Mouse (Mus musculus): ENCODE data around the gene Col3a1. TPM values are rescaled to one million over a fixed set of nuclear protein-coding genes. Genes with fewer than 3 reads are reported as not detected.

Col3a1 gene
- polyA plus RNA-seq, 1 experiment from 2014 or later, result 346 TPM

- Histone ChIP-seq H3K9me3 (replicated peaks) (no peaks in the 10 kb centered on the region), H3K36me3 (no peaks in the 10 kb centered on the region), H3K4me2 (peak overlapping the region; percentile 11; the same call in 1 of the 2 replicates), H3K4me3 (replicated peaks) (no peak overlapping the region), H3K27me3 (replicated peaks) (no peaks in the 10 kb centered on the region), H3K27ac (replicated peaks) (no peak overlapping the region), H3K9ac (replicated peaks) (no peak overlapping the region), H3K4me1 (no peaks in the 10 kb centered on the region)
- no peak for ATAC-seq (ENCODE audit: low FRiP score)
- 38% methylated on average over 7 of the region's 7 CpGs for WGBS
These were observed 4.6 kb downstream of the Col3a1 start for GRCm38 (mm10) chr1:45315767-45316528.

- ATAC-seq (ENCODE audit: low FRiP score), result no peak
- H3K36me3 ChIP-seq, result no peaks in the 10 kb centered on the region
- no peak overlapping the region for H3K27ac ChIP-seq (replicated peaks)
- no peak overlapping the region for H3K4me3 ChIP-seq (replicated peaks)
- no peak overlapping the region for H3K4me2 ChIP-seq
- no peaks in the 10 kb centered on the region for H3K4me1 ChIP-seq
- H3K27me3 ChIP-seq (replicated peaks), result no peaks in the 10 kb centered on the region
- H3K9me3 ChIP-seq (replicated peaks), result no peaks in the 10 kb centered on the region
- 90% methylated on average over 1 of the region's 1 CpGs for WGBS
- no peak overlapping the region for H3K9ac ChIP-seq (replicated peaks)
These were observed 6.9 kb downstream of the Col3a1 start for GRCm38 (mm10) chr1:45318241-45318640.

GRCm38 (mm10) chr1:45320861-45321260, 9.5 kb downstream of the Col3a1 start:
- Histone ChIP-seq H3K4me3 (replicated peaks) (no peak overlapping the region), H3K9ac (replicated peaks) (no peak overlapping the region), H3K9me3 (replicated peaks) (no peaks in the 10 kb centered on the region), H3K36me3 (no peaks in the 10 kb centered on the region), H3K4me1 (no peaks in the 10 kb centered on the region), H3K4me2 (no peak overlapping the region), H3K27me3 (replicated peaks) (no peaks in the 10 kb centered on the region), H3K27ac (replicated peaks) (no peak overlapping the region)
- ATAC-seq (ENCODE audit: low FRiP score), result no peak

GRCm38 (mm10) chr1:45329149-45329548, 17.8 kb downstream of the Col3a1 start:
- no peaks in the 10 kb centered on the region for H3K9me3 ChIP-seq (replicated peaks)
- 91% methylated on average over 1 of the region's 1 CpGs for WGBS
- H3K36me3 ChIP-seq, result no peaks in the 10 kb centered on the region
- no peak overlapping the region for H3K27ac ChIP-seq (replicated peaks)
- no peak overlapping the region for H3K4me3 ChIP-seq (replicated peaks)
- no peaks in the 10 kb centered on the region for H3K27me3 ChIP-seq (replicated peaks)
- no peak overlapping the region for H3K4me2 ChIP-seq
- no peak for ATAC-seq (ENCODE audit: low FRiP score)
- H3K9ac ChIP-seq (replicated peaks), result no peak overlapping the region
- no peaks in the 10 kb centered on the region for H3K4me1 ChIP-seq

GRCm38 (mm10) chr1:45355944-45356343, 44.6 kb downstream of the Col3a1 start:
- no peak for ATAC-seq (ENCODE audit: low FRiP score)
- 75% methylated on average over 4 of the region's 4 CpGs for WGBS
- H3K9ac ChIP-seq (replicated peaks), result no peak overlapping the region
- H3K4me1 ChIP-seq, result no peaks in the 10 kb centered on the region
- no peak overlapping the region for H3K4me3 ChIP-seq (replicated peaks)
- H3K4me2 ChIP-seq, result no peak overlapping the region
- no peaks in the 10 kb centered on the region for H3K27me3 ChIP-seq (replicated peaks)
- no peak overlapping the region for H3K27ac ChIP-seq (replicated peaks)
- H3K36me3 ChIP-seq, result no peaks in the 10 kb centered on the region
- no peaks in the 10 kb centered on the region for H3K9me3 ChIP-seq (replicated peaks)

- ATAC-seq (ENCODE audit: low FRiP score), result no peak
- no peak overlapping the region for H3K27ac ChIP-seq (replicated peaks)
- H3K4me1 ChIP-seq, result no peaks in the 10 kb centered on the region
- H3K36me3 ChIP-seq, result no peaks in the 10 kb centered on the region
- no peak overlapping the region for H3K4me2 ChIP-seq
- WGBS, result 67% methylated on average over 1 of the region's 1 CpGs
- H3K27me3 ChIP-seq (replicated peaks), result no peaks in the 10 kb centered on the region
- H3K9ac ChIP-seq (replicated peaks), result no peak overlapping the region
- H3K9me3 ChIP-seq (replicated peaks), result no peaks in the 10 kb centered on the region
- no peak overlapping the region for H3K4me3 ChIP-seq (replicated peaks)
These were observed 46.7 kb downstream of the Col3a1 start for GRCm38 (mm10) chr1:45358020-45358419.

GRCm38 (mm10) chr1:45359147-45359546, 47.8 kb downstream of the Col3a1 start:
- no peak for ATAC-seq (ENCODE audit: low FRiP score)
- Histone ChIP-seq H3K36me3 (no peaks in the 10 kb centered on the region), H3K4me1 (no peaks in the 10 kb centered on the region), H3K27me3 (replicated peaks) (no peaks in the 10 kb centered on the region), H3K9ac (replicated peaks) (no peak overlapping the region), H3K27ac (replicated peaks) (no peak overlapping the region), H3K4me2 (no peak overlapping the region), H3K4me3 (replicated peaks) (no peak overlapping the region), H3K9me3 (replicated peaks) (no peaks in the 10 kb centered on the region)
- WGBS, result 81% methylated on average over 2 of the region's 2 CpGs

- no peaks in the 10 kb centered on the region for H3K36me3 ChIP-seq
- H3K4me3 ChIP-seq (replicated peaks), result no peak overlapping the region
- no peak for ATAC-seq (ENCODE audit: low FRiP score)
- no peaks in the 10 kb centered on the region for H3K9me3 ChIP-seq (replicated peaks)
- H3K4me2 ChIP-seq, result no peak overlapping the region
- WGBS, result 80% methylated on average over 2 of the region's 2 CpGs
- H3K9ac ChIP-seq (replicated peaks), result no peak overlapping the region
- no peaks in the 10 kb centered on the region for H3K4me1 ChIP-seq
- no peak overlapping the region for H3K27ac ChIP-seq (replicated peaks)
- no peaks in the 10 kb centered on the region for H3K27me3 ChIP-seq (replicated peaks)
These were observed 48.3 kb downstream of the Col3a1 start for GRCm38 (mm10) chr1:45359673-45360072.

- ATAC-seq (ENCODE audit: low FRiP score), result no peak
- Histone ChIP-seq H3K9ac (replicated peaks) (no peak overlapping the region), H3K9me3 (replicated peaks) (no peaks in the 10 kb centered on the region), H3K36me3 (no peaks in the 10 kb centered on the region), H3K4me3 (replicated peaks) (no peak overlapping the region), H3K27ac (replicated peaks) (no peak overlapping the region), H3K4me2 (no peak overlapping the region), H3K27me3 (replicated peaks) (no peaks in the 10 kb centered on the region), H3K4me1 (no peaks in the 10 kb centered on the region)
- WGBS, result 99% methylated on average over 2 of the region's 2 CpGs
These were observed 51.9 kb downstream of the Col3a1 start for GRCm38 (mm10) chr1:45363274-45363673.

GRCm38 (mm10) chr1:45365427-45365826, 54.1 kb downstream of the Col3a1 start:
- no peaks in the 10 kb centered on the region for H3K36me3 ChIP-seq
- no peak overlapping the region for H3K4me3 ChIP-seq (replicated peaks)
- H3K4me1 ChIP-seq, result no peaks in the 10 kb centered on the region
- H3K27ac ChIP-seq (replicated peaks), result no peak overlapping the region
- no peaks in the 10 kb centered on the region for H3K9me3 ChIP-seq (replicated peaks)
- no peaks in the 10 kb centered on the region for H3K27me3 ChIP-seq (replicated peaks)
- H3K9ac ChIP-seq (replicated peaks), result no peak overlapping the region
- no peak for ATAC-seq (ENCODE audit: low FRiP score)
- no peak overlapping the region for H3K4me2 ChIP-seq
- 75% methylated on average over 1 of the region's 1 CpGs for WGBS

GRCm38 (mm10) chr1:45379992-45380690, 68.8 kb downstream of the Col3a1 start:
- Histone ChIP-seq H3K27me3 (replicated peaks) (no peaks in the 10 kb centered on the region), H3K4me3 (replicated peaks) (no peak overlapping the region), H3K4me2 (no peak overlapping the region), H3K4me1 (no peaks in the 10 kb centered on the region), H3K9me3 (replicated peaks) (no peaks in the 10 kb centered on the region), H3K36me3 (no peaks in the 10 kb centered on the region), H3K27ac (replicated peaks) (no peak overlapping the region), H3K9ac (replicated peaks) (no peak overlapping the region)
- ATAC-seq (ENCODE audit: low FRiP score), result no peak
- 89% methylated on average over 7 of the region's 7 CpGs for WGBS

- no peaks in the 10 kb centered on the region for H3K9me3 ChIP-seq (replicated peaks)
- H3K4me3 ChIP-seq (replicated peaks), result no peak overlapping the region
- H3K4me1 ChIP-seq, result no peaks in the 10 kb centered on the region
- no peaks in the 10 kb centered on the region for H3K36me3 ChIP-seq
- ATAC-seq (ENCODE audit: low FRiP score), result no peak
- no peak overlapping the region for H3K27ac ChIP-seq (replicated peaks)
- 97% methylated on average over 2 of the region's 2 CpGs for WGBS
- no peaks in the 10 kb centered on the region for H3K27me3 ChIP-seq (replicated peaks)
- no peak overlapping the region for H3K4me2 ChIP-seq
- H3K9ac ChIP-seq (replicated peaks), result no peak overlapping the region
These were observed 70.5 kb downstream of the Col3a1 start for GRCm38 (mm10) chr1:45381866-45382265.

All from neural tube, embryonic 15.5 days (tissue).